Mouse (Mus musculus): ENCODE data around the gene Eif3i.
A peak's percentile ranks its signal among the peaks of the same experiment; 100 is the strongest.
"Not testable (repeated sequence)": the region's sequence is repeated elsewhere in the genome, so short reads cannot be mapped to it uniquely, and the experiment has no call there.

Eif3i gene

GRCm38 (mm10) chr4:129573430-129573829 is 27.0 kb downstream of the Eif3i start, which contains the start of gene Lck:
Gene Lck (minus strand): TSS chr4:129573641.
- no peak for DNase-seq (ENCODE audit: low spot score in 2 of 2)

DNA sequence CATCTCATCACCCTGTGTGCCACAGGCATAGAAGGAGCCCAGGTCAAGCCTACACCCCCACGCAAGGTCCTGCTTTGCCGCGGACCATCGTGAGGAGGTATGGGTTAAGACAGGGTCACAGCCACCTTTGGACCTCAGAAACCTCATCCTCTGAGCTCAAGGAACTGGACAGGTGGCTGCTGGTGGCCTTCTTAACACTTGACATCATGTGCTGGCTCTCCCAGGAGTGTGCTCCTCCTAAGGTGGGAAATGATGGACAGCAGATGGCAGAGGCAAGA is 27.4 kb downstream of the Eif3i start:
- no peak for DNase-seq (ENCODE audit: low spot score in 2 of 2)

- DNase-seq (ENCODE audit: low spot score in 2 of 2) = no peak
Observed at GRCm38 (mm10) chr4:129572236-129573092, 28.0 kb downstream of the Eif3i start.

GRCm38 (mm10) chr4:129571551-129572084 is 28.8 kb downstream of the Eif3i start:
- DNase-seq (ENCODE audit: low spot score in 2 of 2) = no peak

DNA sequence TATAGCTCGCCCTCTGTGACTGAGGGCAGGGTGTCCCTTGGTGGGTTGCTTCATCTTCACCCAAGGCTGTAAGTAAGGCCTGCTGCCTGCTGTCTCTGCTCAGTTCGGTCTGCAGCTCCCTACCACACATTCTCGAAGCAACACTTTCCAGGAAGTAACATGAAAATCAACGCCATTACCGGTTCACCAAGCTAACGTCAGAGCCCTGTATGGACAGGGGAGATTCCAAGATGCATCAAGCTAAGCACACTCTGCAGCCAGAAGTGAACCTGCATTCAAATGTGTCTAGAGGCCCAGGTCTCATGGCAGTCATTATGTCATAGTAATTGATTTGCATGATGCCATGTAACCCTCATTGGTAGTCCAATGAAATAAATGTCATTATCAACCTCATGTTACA is 30.4 kb downstream of the Eif3i start:
- DNase-seq (ENCODE audit: low spot score in 2 of 2) = no peak

GRCm38 (mm10) chr4:129568366-129568765 is 32.1 kb downstream of the Eif3i start:
- DNase-seq (ENCODE audit: low spot score in 2 of 2) = no peak

DNA sequence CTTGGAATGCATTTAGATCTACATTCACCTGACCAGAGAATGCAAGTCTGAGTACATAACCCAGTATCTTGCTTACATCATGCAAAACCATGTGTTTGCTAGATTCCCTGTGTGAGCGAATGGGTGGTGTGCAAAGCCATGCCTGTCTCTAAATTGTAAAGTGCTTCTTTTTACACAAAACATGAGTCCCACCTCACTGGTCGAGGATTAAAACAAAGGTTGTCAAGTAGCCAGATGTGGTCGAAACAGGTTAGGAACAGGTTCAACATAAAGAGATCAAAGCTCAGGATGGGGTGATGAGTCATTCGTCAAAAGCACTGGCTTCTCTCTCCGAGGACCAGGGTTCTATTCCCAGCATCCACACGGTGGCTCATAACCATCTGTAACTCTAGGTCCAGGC is 35.3 kb downstream of the Eif3i start:
- no peak for DNase-seq (ENCODE audit: low spot score in 2 of 2)

DNA sequence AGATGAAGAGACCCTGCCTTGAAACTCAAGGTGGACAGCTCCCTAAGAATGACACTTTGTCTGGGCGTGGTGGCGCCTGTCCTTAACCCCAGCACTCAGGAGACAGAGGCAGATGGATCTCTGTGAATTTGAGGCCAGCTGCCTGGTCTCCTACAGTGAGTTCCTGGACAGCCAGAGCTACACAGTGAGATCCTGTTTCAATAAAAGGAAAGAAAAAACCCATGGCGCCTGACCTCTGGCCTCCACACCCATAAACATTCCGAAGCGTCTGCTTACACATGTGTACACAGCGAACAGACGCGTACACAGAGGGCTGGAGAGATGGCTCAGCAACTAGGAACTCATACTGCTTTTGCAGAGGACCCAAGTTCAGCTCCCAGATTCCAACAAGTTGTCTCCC is 36.7 kb downstream of the Eif3i start:
- no peak for DNase-seq (ENCODE audit: low spot score in 2 of 2)

DNA sequence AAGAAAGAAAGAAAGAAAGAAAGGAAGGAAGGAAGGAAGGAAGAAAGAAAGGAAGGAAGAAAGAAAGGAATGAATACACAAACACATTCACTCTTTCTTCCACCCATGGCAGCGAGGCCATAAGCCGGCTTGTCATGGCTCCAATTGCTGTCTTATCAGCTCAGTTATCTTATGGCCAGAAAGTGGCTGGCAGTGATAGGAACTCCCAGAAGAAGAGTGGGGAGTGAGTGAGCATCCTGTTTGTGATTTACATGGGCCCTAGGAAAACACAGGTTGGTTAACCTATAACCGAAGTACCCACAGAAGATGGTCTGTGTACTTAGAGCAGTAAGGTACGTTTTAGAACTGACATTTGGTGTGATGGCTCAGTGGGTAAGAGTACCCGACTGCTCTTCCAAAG is 39.3 kb downstream of the Eif3i start:
- no peak for DNase-seq (ENCODE audit: low spot score in 2 of 2)

DNA sequence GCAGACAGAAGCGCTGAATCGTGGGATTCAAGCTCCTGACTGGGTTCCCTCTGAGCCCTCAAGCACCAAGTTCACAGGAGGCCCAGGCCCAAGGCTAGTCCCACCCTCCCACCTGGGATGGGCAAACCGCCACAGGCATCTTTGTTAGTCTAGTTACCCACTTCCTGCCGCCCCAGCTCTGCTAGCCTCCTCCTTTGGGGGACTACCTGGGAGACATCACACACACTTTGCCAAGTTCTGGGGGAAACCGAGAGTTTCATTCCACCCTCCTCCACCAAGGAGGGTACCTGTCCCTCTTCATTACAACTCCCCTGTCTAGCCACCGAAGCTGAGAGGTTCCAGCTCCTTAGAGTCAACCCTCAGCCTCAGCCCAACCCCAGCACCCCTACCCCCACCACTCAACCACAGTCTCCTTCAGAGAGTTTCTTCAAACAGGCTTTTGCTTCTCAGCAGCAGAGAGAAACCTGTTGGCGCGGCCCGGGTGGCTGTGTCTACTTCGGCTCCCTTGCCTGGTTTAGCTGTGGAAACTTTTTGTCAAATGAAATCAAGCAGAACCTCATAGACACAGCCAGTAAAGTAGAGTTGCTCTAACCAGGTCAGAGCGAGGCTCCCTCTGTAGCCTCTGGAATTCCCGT is 42.0 kb downstream of the Eif3i start:
- DNase-seq (ENCODE audit: low spot score in 2 of 2) = peak in 1 of 2 experiments; percentile 14

GRCm38 (mm10) chr4:129557256-129557808 is 43.1 kb downstream of the Eif3i start:
- DNase-seq (ENCODE audit: low spot score in 2 of 2) = no peak

GRCm38 (mm10) chr4:129556532-129557223 is 43.8 kb downstream of the Eif3i start:
- DNase-seq (ENCODE audit: low spot score in 2 of 2) = peak; percentile 80 to 82

GRCm38 (mm10) chr4:129555862-129556531 is 44.5 kb downstream of the Eif3i start:
- no peak for DNase-seq (ENCODE audit: low spot score in 2 of 2)

GRCm38 (mm10) chr4:129555421-129555861 is 45.0 kb downstream of the Eif3i start:
- DNase-seq (ENCODE audit: low spot score in 2 of 2) = peak in 1 of 2 experiments; percentile 48

- not testable (repeated sequence) for DNase-seq (ENCODE audit: low spot score in 2 of 2)
Observed at GRCm38 (mm10) chr4:129554512-129554911, 45.9 kb downstream of the Eif3i start.

GRCm38 (mm10) chr4:129550295-129550694 is 50.2 kb downstream of the Eif3i start:
- no peak for DNase-seq (ENCODE audit: low spot score in 2 of 2)

GRCm38 (mm10) chr4:129549306-129549705 is 51.1 kb downstream of the Eif3i start:
- DNase-seq (ENCODE audit: low spot score in 2 of 2) = no peak

GRCm38 (mm10) chr4:129547631-129548030 is 52.8 kb downstream of the Eif3i start:
- DNase-seq (ENCODE audit: low spot score in 2 of 2) = not testable (repeated sequence)

DNA sequence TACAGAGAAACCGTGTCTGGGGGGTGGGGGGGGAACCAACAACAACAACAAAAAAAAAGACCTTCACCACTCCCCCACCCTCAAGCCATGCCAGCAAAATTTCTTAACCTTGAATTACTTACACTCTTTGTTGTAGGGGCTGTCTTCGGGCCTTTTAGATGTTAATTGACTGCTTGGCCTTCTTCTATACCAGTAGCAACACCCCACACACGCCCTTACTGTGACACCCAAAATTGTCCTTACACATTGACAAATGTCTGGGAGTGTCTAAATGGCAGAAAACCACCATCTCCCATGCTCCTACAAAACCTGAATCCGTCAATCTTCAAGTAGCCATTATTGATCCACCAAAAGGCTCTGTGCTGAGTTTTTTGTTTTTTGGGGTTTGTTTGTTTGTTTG is 56.3 kb downstream of the Eif3i start:
- DNase-seq (ENCODE audit: low spot score in 2 of 2) = no peak

DNA sequence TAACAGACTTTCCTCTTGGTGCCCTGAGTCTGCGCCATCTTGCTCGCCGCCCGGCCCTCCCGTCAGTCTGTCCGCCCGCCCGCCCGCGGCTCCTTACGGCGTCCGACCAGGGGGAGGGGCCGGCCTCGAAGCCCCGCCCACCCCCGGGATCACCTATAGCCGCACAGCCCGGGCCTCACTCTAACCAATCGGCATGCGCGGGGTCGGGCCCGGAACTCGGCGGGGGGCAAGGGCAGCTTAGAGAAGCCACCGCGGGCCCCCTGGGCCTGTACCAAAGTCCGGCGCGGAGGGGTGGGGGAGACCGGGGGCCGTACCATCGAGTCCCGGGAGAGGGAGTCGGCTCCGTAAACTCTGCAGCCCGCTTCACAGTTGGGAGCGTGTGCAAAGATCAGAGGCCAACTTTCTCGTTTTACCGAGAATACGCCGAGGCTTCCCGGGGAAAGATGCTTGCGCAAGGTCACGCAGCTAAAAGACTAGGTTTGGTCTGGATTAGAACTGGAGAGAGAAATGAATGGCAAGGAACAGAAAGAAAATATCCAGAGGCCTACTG is 57.8 kb downstream of the Eif3i start, which contains the start of gene Hdac1:
Gene Hdac1 (minus strand): TSS at position 122 of the 550 bp plus-strand sequence.
- peak; percentile 97 for DNase-seq (ENCODE audit: low spot score in 2 of 2)

Measured in frontal cortex, postnatal 10 days (tissue).